Mouse (Mus musculus) embryo, embryonic 10 days (tissue): Measurements from ENCODE around the gene Tmem132e.

Experiments used
- DNase-seq: peaks from one replicate; pipeline ENCODE4 v3.0.0-alpha.2; 2015; ENCODE audit warnings: low spot score

The Tmem132e gene

DNA sequence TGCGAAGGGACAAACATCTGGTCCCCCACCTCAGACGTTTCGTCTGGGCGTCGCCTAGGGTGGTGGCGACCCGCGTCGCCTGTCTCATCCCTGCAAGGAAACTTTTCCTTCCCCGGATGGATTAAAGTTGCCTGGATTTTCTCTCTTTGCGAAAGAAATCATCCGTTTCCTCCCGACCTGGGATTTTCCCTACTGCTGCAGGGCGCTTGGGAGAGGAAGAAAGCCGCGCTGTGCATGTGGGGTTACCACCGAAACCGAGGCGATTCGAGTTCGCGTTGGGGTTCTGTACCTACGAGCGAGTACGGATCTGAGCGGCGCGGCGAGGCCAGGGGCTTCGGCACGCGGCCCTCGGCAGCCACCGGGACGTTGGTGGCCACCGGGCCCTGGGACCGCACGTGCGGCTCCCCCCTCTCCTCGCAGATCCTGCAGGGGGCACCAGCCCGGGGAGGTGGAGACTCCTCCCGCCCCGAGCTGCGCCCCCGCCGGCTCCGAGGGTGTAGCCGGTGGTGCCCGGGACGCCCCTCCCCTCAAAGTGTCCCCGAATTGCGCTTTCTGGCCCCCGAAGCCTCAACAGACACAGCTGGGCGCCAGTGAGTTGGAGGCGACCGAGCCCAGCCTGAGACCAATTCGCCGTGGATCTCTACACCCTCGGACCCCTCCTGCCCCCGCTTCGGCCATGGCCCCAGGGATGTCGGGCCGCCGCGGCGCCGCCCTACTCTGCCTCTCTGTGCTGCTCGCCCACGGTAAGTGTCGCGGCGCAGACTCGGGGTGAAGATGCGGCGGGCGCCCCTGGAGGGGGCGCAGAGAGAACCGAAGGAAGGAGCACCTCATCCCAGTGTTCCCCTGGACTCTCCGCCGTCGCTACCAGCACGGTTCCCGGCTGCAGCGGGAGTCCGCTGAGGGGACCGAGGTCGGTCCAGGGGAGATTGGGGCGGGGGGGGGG is at the start of gene Tmem132e:
Gene Tmem132e (plus strand): TSS at position 530 of the 943 bp plus-strand sequence.
- peak; percentile 60 for DNase-seq

DNA sequence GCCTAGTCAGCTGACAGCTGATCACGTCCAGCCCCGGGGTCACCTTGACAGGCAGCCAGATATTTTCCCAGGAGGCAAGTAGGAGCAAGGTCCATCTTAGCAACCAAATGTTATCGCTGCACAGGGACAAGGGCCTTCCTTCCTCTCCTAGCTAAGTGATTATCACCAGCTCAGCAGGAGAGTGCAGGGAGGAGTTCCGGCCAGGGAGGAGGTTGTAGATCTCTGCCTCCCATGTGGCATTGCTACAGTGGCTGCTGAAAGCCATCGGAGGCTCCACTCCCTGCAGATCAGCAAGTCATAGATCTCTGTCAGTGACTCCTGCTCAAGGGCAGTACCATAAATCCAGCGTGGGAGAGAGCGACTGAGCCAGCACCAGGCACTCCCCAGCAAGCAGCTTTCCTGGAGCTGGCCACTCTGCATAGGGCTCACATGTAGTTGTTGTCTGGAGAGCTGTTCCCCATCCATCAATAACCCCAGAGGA is 48.7 kb upstream of the Tmem132e start:
- DNase-seq, result peak; percentile 62

DNA sequence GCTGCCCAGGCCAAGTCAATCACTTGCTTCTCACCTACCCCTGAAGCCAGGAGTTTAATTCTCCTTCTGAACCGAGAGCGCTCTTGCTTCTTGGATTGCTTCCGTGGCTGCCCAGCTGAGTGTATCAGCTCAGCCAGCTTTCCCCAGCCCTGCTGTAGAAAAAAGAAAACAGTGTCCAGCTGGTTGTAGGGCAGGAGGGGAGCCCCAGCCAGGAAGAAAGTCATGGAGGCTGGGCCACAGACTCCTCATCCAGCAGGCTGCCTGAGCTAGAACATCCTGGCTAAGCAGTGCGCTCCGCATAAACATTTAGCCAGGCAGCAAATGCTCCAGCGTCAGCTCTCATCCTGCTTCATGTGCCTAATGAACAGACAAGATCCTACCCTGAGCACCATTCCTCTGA is 48.3 kb upstream of the Tmem132e start:
- DNase-seq, result peak; percentile 14

DNA sequence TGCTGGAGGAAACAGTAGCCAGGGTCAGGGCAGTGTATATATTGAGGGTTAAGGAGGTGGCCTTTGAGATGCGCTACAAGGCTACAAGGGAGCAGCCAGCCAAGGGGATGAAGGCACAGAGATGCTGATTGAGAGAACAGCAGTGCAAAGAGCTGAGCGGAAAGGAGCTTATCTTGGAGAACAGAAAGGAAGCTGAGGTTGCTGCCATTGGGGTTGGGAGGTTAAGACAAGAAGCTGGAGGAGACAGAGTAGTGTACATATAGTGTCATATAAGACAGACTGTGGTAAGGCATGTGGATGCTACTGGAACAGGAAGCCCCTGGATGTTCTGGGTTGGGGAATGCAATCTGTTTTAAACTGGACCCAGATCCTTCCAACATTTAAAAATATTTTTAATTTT is 47.8 kb upstream of the Tmem132e start:
- DNase-seq, result no peak

DNA sequence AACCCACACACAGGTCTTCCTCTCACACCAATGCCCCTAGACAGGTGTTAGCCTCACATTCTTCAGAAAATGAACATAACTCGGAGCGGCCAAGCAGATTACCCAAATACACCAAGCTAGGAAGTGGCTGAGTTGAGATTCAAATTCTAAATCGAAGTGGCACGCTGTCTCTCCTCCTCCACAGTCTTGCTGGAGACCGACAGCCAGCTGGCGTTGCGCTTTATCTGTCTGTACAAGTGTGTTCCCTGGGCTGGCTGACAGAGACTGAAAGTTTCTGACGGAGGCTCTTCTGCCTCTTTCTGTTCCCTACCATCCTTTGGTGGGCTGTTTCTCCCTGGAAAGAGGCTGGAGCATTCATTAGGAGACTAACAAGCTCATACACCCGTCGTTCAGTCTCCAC is 37.7 kb upstream of the Tmem132e start:
- no peak for DNase-seq

DNA sequence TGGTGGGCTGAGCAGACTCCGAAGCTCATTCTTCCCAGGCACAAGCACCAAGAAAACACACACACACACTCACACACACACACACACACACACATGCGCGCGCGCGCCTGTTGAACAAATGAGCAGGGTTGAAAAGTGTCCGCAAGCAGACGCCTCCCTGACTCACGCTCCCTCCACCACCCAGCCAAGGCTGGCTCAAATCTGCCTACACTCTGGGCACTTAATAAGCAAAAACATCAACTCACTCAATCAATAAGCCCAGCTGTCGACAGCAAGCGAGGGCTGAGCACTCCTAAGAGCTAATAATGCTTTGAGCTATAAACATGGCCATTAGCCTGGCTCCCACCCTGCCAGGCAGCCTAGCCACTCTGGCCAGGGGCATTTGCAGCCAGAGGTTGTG is 18.5 kb upstream of the Tmem132e start:
- no peak for DNase-seq

DNA sequence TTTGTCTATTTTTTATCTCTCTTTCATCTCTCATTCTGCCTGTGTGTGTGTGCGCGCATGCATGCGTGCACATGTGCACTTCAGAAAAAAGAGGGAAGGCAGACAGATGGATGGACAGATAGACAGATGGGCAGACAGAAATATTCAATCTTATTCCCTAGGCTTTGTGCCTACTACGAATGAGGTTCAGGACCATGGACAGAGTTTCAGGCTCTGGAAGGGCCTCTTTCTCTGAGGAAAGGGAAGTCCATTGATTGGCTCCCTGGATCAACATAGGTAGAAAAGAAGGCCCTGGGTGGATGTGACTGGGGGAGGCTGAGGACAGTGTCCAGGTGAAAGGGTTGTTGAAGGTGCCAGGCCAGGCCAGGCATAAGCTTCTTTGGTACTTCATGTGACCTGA is 17.1 kb upstream of the Tmem132e start:
- peak; percentile 68 for DNase-seq

DNA sequence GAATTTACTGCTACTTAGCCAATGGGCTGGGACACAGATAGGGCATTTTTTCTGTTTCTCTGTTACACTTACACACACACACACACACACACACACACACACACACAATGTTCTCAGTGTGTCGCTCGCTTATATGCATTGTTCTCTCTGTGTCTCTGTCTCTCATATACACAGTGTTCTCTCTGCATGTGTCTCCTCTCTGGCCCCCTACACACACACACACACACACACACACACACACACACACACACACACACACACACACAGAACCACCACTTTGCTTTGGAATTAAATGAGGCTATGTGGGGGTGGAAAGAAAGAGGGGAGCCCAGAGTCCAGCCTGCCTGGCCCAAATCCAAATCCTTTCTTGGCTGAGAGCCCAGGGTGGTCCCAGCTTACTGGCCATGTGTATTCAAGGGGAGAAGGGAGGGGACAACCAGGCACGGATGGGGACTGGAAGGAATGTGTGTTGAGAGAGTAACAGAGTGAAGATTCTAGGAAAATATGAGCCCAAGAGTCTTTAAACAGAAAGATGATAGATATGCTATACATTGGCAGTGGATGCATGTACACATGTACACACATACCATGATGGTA is 8.0 kb upstream of the Tmem132e start:
- no peak for DNase-seq

DNA sequence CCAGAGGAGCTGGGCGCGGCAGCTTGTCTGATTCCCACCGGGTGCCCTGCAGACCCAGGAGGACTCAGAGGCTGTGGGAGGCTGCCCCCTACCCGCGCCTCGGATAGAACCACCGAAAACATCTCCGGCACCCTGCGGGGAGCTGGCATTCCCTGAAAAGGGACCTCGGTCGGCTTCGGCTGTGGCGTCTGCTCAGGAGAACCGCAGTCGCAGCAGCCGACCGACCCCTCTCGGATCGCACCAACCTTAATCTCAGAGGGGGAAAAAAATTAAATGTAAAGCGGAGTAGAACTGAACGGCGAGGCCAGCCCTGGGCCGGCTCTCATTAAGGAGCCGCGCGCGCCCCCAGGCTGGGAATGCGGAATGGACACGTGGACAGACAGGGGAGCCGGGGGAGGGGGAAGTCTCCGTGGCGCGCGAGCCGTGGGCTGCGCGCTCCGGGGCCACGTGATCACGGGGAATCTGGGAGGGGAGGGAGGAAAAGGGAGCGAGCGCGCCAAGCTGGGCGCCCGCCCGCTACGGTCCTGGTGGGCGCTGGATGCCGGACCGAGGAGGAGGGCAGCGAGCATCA is 1.6 kb upstream of the Tmem132e start:
- peak; percentile 61 for DNase-seq

DNA sequence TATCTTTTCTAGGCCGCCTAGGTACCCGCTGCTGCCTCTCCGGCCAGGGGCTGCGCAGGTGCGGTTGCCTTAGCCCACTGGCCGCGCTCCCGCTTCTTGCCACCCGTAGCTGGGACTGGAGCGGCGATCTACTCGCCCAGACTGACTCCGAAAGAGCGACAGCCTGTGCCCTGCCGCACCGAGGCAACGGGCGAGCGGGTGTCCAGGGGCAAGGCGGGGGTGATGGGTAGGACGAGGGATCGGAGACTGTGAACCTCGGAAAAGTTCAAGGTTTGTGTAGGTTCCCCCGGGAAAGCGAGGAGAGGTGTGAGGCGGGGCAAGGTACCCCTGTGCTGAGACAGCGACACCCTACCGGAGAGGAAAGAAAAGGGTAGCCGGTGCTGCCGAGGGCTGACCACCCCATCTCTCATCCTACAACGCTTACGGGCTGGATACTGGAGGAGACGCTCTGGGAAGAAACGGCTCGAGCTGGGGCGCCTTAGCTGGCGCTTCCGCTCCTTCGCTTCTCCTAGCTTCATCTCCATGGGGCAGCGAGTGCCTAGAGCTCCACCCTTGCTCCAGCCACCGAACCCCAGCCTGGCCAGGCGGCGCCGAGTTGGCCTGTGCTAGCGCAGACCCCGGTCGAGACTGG is 874 bp upstream of the Tmem132e start:
- peak; percentile 59 for DNase-seq

DNA sequence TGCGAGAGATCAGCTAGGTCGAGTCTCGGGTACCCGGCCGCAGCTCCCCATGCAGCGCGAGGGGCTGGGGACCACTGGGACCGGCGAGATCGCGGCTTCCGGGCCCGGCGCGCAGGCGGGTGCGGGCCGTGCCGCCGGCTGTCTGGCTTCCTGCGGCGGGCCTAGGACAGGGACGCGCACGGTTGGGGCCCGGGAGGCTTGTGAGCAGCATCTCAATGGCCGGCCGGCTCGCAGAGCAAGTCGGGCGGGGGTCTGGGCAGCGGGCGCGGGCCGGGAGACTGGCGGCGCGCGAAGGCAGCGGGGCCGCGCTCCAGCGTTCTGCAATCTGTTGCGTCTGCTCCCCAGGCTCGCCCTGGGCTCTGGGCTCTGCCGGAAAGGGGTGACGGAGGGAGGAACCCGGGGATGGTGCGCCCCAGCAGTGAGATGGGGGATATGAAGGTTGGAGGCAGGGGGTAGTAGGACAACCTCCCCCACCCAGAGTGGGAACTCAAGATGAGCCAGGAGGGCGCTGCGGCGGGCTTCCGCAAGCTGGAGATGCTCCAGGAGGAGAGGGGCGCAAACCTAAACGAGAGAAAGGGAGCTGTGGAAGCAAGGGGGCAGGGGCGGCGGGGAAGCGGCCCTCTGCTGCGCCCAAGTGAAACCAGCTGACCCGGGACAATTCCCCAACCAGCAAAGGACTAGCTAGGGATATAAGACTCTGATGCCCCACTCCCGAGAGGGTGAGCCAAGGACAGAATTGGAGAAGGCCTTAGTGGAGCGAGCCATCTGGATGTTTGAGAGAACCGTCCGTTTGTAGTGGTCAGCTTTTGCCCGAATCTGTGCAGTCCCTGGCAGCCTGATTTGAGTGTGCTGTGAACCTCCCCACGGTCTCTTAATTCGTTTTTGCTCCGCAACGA is 944 bp downstream of the Tmem132e start:
- DNase-seq, result peak; percentile 69

DNA sequence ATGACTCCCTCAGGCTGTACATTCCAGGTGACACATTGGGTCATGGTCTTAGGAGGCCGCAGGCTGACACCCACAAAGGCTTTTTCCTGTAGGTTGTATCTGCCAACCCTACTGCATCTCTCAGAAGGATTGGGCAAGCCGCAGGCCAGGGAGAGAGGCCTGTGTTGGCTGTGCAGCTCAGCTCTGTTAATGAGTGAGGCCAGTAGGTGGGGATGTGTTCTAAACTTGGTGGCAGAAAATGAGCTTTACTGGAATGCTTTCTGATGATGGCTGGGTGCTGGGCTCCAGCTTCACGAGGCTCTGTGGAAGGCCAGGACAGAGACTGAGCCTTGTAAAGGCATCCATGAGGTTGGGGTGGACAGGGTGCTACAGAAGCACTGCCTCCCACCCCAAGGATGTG is 3.6 kb downstream of the Tmem132e start:
- peak; percentile 26 for DNase-seq

DNA sequence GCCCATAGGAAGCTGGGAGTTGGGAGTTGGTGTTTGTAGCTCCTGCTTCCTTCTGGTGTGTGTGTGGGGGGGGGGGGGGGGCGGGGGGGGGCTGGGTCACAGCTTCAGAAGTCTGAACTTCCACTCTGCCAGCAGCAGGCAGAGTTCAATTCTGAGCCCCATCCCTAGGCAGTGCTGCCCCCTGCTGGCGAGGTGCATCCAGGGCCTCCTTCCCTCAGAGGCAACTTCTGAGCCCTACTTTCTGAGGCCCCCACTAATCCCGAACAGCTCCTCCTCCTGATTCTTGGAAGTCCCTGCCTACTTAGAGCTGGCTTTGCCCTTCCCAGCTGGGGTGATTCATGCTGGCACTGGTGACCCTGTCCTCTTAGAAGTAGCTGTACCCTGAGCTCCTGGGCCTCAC is 10.9 kb downstream of the Tmem132e start:
- DNase-seq, result peak; percentile 48

DNA sequence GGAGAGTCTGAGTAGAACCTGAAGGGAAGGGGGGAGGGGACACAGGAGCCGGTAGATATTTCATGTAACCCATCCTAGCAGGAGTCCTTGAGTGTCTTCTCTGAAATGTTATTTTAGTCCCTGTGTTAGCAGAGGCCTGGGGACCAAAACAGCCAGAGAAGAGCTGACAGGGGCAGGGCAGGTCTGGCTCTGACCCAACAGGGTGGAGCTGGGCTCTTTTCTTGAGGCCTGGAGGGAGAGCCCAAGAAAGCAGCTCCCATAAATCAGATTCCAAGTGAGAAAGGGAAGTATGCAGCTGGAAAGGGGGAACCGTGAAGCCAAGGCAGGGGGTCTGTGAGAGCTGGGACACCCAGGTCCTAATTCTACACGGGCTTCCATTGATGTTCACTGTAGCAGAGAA is 16.9 kb downstream of the Tmem132e start:
- no peak for DNase-seq

DNA sequence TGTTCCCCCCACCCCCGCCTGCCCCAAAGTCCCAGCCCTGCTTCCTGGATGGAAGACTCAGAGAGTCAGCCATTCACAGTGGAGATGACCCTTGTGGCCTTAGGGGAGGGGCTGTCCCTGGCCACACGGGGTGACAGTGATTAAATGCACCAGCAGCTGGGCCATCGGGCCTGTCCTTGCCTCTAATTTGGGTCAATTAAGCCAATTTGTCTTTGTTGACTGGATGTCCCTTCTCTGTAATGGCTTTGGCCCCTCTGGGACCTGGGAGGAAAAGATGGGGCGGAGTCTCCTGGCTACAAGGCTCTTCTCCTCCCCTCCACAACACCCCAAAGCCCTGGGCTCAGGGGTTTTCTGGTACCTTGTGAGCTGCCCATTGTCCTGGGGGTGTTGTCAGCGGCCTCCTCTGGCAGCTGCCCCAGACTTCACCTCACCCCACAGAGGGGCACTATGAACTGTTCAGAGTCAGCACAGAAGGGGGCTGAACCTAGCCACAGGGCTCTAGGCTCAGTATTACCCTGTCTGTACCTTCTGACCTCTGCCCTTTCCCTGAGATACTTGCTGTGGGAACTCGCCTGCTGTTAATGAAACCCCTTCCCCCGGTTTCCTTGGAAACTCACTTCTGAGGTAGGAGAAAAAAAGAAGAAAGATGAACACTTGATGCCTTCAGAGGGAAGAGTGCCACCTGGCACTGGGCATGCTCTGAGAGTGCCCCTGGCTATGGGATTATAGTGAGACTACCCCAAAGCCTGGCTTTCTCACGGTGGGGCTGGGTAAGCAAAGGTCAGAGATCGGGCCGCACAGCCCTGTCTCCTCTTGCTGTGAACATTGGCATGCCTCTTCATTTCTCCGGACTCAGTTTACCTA is 17.9 kb downstream of the Tmem132e start:
- DNase-seq, result peak; percentile 90

DNA sequence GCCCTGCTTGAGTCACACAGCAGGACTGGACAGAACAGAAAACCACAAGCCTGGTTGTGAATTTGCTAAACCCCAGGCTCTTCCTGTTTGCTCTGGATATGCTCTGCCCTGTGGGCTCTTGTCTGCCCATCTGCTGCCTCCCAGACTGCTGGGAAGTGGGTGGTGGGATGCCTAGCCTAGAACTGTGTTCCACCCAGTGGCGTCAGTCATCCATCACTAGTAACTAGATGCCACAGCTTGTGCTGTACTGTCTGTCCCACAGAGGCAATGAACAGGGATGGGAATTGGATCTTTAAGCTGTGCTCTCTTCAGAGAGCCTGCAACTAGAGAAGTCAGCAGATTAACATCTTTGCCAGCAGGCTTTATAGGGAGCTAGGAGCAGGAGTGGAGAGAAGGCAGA is 23.8 kb downstream of the Tmem132e start:
- no peak for DNase-seq

DNA sequence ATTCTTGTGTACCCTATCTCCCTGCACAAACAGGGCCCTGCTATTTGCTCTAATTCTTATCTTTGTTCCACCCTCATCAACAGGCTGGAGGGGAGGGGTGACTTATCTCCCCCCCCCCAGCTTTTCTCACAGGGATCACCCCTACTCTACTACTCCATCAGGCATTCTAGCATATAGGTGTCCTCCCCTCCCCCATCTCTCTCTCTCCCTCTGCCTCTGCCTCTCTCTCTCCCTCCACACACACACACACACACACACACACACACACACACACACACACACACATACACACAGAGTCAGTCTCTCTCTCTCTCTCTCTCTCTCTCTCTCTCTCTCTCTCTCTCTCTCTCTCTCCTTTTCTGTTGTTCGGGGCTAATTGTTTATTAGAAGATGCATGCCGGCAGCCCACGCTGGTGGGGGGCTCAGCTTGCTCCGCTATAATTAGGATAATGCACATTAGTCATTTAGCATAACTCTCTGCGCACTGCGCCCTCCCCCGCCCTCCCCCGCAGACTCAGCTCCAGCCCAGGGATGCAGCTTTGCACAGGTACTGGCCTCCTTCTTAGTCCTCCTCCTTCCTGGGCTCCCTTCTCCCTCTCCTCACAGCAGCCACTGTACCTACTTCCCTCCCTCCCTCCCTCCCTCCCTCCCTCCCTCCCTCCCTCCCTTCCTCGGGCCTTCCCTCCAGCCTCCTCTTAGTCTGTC is 29.8 kb downstream of the Tmem132e start:
- DNase-seq, result no peak

DNA sequence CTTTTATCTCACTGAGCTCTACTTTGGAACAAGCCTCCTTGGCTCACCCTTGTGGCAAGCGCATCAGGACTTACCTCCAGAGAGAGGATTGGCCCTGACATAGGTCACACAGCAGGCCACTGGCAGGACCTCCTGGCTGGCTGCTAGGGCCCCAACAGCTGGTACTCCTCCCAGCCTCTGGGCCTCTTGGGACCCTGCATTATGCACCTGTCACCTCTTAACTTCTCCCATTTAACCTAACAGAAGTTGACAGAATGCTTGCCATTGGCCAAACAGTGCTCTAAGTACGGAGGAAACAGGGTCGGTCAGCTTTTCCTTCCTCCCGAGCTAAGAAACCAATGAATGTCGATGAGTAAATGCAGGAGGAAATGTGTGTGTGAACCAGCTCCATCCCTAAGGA is 33.2 kb downstream of the Tmem132e start:
- peak; percentile 9 for DNase-seq

DNA sequence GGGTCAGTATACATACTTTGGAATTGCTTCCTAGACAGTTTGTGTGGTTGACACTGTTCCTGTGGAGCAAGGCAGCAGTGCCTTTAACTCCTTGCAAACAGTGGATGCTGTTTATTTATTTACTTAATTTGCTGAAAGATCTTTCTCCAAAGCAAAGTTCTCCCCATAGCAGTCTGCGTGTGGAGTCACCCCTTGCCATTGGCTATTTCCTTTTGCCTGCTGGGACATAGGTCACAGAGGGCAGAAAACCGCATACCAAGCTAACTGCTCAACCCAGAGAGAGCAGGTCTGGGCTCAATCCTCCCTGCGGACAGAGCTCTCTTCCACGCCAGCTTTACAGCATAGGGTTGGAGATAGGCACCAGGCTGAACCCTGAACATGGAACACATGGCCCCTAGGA is 34.8 kb downstream of the Tmem132e start:
- DNase-seq, result peak; percentile 76

DNA sequence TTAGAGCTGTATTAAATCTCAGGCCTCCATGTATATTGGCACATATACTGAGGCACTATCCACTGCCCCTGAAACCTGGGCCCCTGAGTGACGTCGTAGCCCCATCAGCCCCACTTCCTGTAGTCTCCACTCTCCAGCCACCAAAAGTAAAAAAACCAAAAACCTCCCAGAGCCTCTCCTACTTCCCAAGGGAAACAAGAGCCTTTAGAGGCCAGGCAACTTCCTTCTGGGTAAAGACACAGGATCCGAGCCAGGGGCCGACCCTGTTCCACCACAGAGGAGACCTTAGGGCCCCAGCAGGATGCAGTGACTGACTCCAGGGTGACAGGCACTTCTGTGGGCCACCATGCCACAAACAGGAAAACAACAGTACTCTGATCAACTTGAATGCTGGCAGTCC is 40.1 kb downstream of the Tmem132e start:
- DNase-seq, result no peak
